ENCODE assay signal across 17 mouse cellular contexts in the genomic region with DNA sequence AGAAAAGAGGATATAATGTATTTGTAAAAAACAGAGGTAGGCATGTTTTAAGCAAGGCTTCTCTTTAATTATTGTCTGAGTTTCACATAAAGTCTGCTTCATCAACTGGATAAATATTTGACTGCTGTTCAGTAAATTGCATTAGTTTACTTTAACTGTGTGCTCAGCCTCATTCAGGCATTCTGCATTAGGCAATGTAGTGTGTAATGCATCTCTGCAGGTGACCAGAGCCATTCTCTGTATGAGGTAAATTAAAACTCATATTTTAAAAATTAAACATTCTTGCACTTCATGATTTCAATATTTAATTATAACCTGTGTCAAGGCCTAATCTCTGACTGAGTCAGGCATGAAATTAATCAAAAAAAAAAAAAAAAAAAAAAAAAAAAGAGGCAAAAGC.
"Had no signal": no experiment of that assay in that cellular context is flagged by ENCODE, and none has a peak within 500 bp of the region (broad histone marks: within the 10 kb centered on the region; RNA-seq: fewer than 3 reads in every experiment).

No protein-coding gene starts in this region.

- H3K4me3 ChIP-seq: intestine, embryonic 15.5 days; layer of hippocampus, adult 2 months; limb, embryonic 13.5 days; midbrain, embryonic 10.5 days; stomach, embryonic 15.5 days had no signal

- DNase-seq: kidney, adult 18-20 months; kidney, postnatal 10 days; kidney, postnatal 4 days; left cerebral cortex, postnatal 4 days; lung, embryonic 14.5 days; lung, postnatal 10 days; lung, postnatal 4 days; right cerebral cortex, postnatal 4 days; spleen, adult 18-20 months; thymus, adult 2 months; thymus, postnatal 25 days had no signal

- H3K36me3 ChIP-seq: intestine, embryonic 15.5 days; limb, embryonic 13.5 days; midbrain, embryonic 10.5 days; stomach, embryonic 15.5 days had no signal

- H3K4me1 ChIP-seq: intestine, embryonic 15.5 days; limb, embryonic 13.5 days; midbrain, embryonic 10.5 days; stomach, embryonic 15.5 days had no signal

- ATAC-seq: intestine, embryonic 15.5 days had no signal

- H3K9me3 ChIP-seq: intestine, embryonic 15.5 days; limb, embryonic 13.5 days; midbrain, embryonic 10.5 days; stomach, embryonic 15.5 days had no signal

- H3K9ac ChIP-seq: intestine, embryonic 15.5 days; limb, embryonic 13.5 days; lung, embryonic 14.5 days; stomach, embryonic 15.5 days had no signal

- H3K4me2 ChIP-seq: intestine, embryonic 15.5 days; limb, embryonic 13.5 days; liver, embryonic 11.5 days; lung, embryonic 14.5 days; stomach, embryonic 15.5 days had no signal

- H3K27ac ChIP-seq: intestine, embryonic 15.5 days; layer of hippocampus, adult 2 months; limb, embryonic 13.5 days; midbrain, embryonic 10.5 days; stomach, embryonic 15.5 days had no signal

- H3K27me3 ChIP-seq: intestine, embryonic 15.5 days; limb, embryonic 13.5 days; stomach, embryonic 15.5 days had no signal
